Mouse (Mus musculus) small intestine, adult 2 months (tissue): ENCODE results near the gene F11.

Experiments used
- CTCF ChIP-seq: fragments of 200-500 bp; IDR thresholded peaks from 2 replicates; pipeline ENCODE4 v1.5.1; 2012; ENCODE audit warnings: low read depth, mild to moderate bottlenecking, control low read depth, inconsistent platforms, low read length, moderate library complexity, mixed read lengths; ENCODE audit not compliant: insufficient replicate concordance, insufficient read length; ENCODE audit errors: extremely low read depth
- POLR2A ChIP-seq: fragments of 200-500 bp; IDR thresholded peaks from 2 replicates; pipeline ENCODE4 v1.6.1; 2012; ENCODE audit warnings: low read depth, mild to moderate bottlenecking, control low read depth, inconsistent platforms, low read length, moderate library complexity

DNA sequence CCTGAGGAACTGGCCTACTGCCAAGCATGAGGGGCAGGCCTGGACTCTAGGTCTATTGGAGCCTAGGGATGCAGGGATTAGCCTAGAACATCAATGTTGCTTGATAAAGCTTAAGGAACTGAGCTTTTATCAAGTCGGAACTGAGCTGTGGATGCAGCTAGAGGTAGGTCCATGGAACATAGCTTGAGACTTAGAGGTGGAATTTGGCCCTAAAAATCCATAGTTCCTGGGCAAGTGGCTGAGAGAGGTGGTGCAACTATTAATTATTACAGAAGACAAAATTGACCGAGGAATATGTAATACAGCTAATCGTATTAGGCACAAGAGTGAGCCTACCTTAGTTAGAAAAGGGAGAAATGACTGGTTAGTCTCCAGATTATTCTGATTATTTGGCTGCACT lies 42.5 kb upstream of the F11 start:
- TF ChIP-seq CTCF, result no peak
- no peak for TF ChIP-seq POLR2A
